Mouse (Mus musculus) gastrocnemius, postnatal 10 days (tissue): ENCODE results near the gene Irgq. TPM values are rescaled to one million over a fixed set of nuclear protein-coding genes. Genes with fewer than 3 reads are reported as not detected.
A peak's percentile ranks its signal among the peaks of the same experiment; 100 is the strongest.
"Not testable (repeated sequence)": the region's sequence is repeated elsewhere in the genome, so short reads cannot be mapped to it uniquely, and the experiment has no call there.

Experiments used
- DNase-seq: peaks from one replicate; pipeline ENCODE4 v3.0.0; 2021; ENCODE audit warnings: mixed read lengths
- total RNA-seq, 2 experiments: library from RNA; stranded (reverse); gene quantifications; 2 replicates each; pipeline ENCODE4 v1.2.3; 2021

Gene Irgq
- total RNA-seq, 2 experiments from 2014 or later: 12.8 to 15.3 TPM

- DNase-seq: no peak
Measured at GRCm38 (mm10) chr7:24512355-24512754, 18.1 kb upstream of the Irgq start, which contains the start of gene AC161166.1. Gene AC161166.1 (minus strand): TSS chr7:24512455.

GRCm38 (mm10) chr7:24516319-24516718 lies 14.2 kb upstream of the Irgq start:
- not testable (repeated sequence) for DNase-seq

- no peak for DNase-seq
Measured at GRCm38 (mm10) chr7:24517077-24517476, 13.4 kb upstream of the Irgq start.

GRCm38 (mm10) chr7:24517654-24518053 lies 12.8 kb upstream of the Irgq start:
- DNase-seq: no peak

GRCm38 (mm10) chr7:24519130-24519529 lies 11.4 kb upstream of the Irgq start:
- DNase-seq: no peak

- DNase-seq: not testable (repeated sequence)
Measured at GRCm38 (mm10) chr7:24520054-24520453, 10.4 kb upstream of the Irgq start.

- no peak for DNase-seq
Measured at GRCm38 (mm10) chr7:24522805-24523204, 7.7 kb upstream of the Irgq start.

GRCm38 (mm10) chr7:24523723-24524122 lies 6.8 kb upstream of the Irgq start:
- no peak for DNase-seq

GRCm38 (mm10) chr7:24524978-24525377 lies 5.5 kb upstream of the Irgq start:
- no peak for DNase-seq

GRCm38 (mm10) chr7:24525686-24526420 lies 4.6 kb upstream of the Irgq start:
- no peak for DNase-seq

GRCm38 (mm10) chr7:24528861-24529260 lies 1.6 kb upstream of the Irgq start:
- no peak for DNase-seq

GRCm38 (mm10) chr7:24529580-24529979 lies 909 bp upstream of the Irgq start:
- DNase-seq: no peak

GRCm38 (mm10) chr7:24531211-24531971 lies 902 bp downstream of the Irgq start:
- peak; percentile 74 for DNase-seq

GRCm38 (mm10) chr7:24533031-24533571 lies 2.6 kb downstream of the Irgq start:
- DNase-seq: no peak

GRCm38 (mm10) chr7:24533806-24534205 lies 3.3 kb downstream of the Irgq start:
- no peak for DNase-seq

- DNase-seq: no peak
Measured at GRCm38 (mm10) chr7:24534301-24534700, 3.8 kb downstream of the Irgq start.

GRCm38 (mm10) chr7:24537081-24537480 lies 6.6 kb downstream of the Irgq start:
- no peak for DNase-seq

GRCm38 (mm10) chr7:24537591-24537990 lies 7.1 kb downstream of the Irgq start:
- peak; percentile 36 for DNase-seq

GRCm38 (mm10) chr7:24538154-24538553 lies 7.7 kb downstream of the Irgq start:
- no peak for DNase-seq

GRCm38 (mm10) chr7:24538701-24539100 lies 8.2 kb downstream of the Irgq start:
- DNase-seq: no peak

- DNase-seq: no peak
Measured at GRCm38 (mm10) chr7:24539686-24540085, 9.2 kb downstream of the Irgq start.

GRCm38 (mm10) chr7:24544506-24544905 lies 14.0 kb downstream of the Irgq start:
- no peak for DNase-seq

GRCm38 (mm10) chr7:24546068-24546614 lies 15.7 kb downstream of the Irgq start, which contains the start of the genes Pinlyp and Xrcc1:
Gene Pinlyp (minus strand): TSS chr7:24546118.
Gene Xrcc1 (plus strand): TSS chr7:24546289.
- DNase-seq: peak; percentile 15
